Mouse (Mus musculus): ENCODE measurements at regions not wholly inside any gene's neighbourhood (a gene's known extent, or its start where the extent isn't known, plus 50 kb on each side); places are given as distances from the start of the nearest gene placed in this dataset.

- ATAC-seq (ENCODE audit: low FRiP score, low TSS enrichment), result no peak
- WGBS, result 75% methylated on average over 8 of the region's 8 CpGs
- no peaks in the 10 kb centered on the region for H3K27me3 ChIP-seq (ENCODE audit: control insufficient read depth, insufficient read depth, low read length)
Observed at GRCm38 (mm10) chr2:9422686-9423085, 458.4 kb upstream of the 4930412O13Rik start.

GRCm38 (mm10) chr2:9423534-9423933 is 457.5 kb upstream of the 4930412O13Rik start:
- Histone ChIP-seq H3K9ac (ENCODE audit: low read depth, low read length) (no peak overlapping the region), H3K9me3 (ENCODE audit: control insufficient read depth, low read length) (no peaks in the 10 kb centered on the region), H3K4me2 (replicated peaks; ENCODE audit: low read depth, low read length) (no peak overlapping the region), H3K4me3 (ENCODE audit: low read length) (no peak overlapping the region), H3K4me1 (ENCODE audit: control insufficient read depth, insufficient read depth, low read length) (no peaks in the 10 kb centered on the region), H3K27me3 (ENCODE audit: control insufficient read depth, insufficient read depth, low read length) (no peaks in the 10 kb centered on the region), H3K36me3 (ENCODE audit: control insufficient read depth, insufficient read depth, low read length) (no peaks in the 10 kb centered on the region), H3K27ac (ENCODE audit: low read depth, low read length) (no peak overlapping the region)
- no peak for ATAC-seq (ENCODE audit: low FRiP score, low TSS enrichment)
- 48% methylated on average over 7 of the region's 7 CpGs for WGBS

More at GRCm38 (mm10) chr2:9422686-9423085, 458.4 kb upstream of the 4930412O13Rik start:
- no peaks in the 10 kb centered on the region for H3K9me3 ChIP-seq (ENCODE audit: control insufficient read depth, low read length)
- no peaks in the 10 kb centered on the region for H3K36me3 ChIP-seq (ENCODE audit: control insufficient read depth, insufficient read depth, low read length)
- H3K4me2 ChIP-seq (replicated peaks; ENCODE audit: low read depth, low read length), result no peak overlapping the region
- no peak overlapping the region for H3K4me3 ChIP-seq (ENCODE audit: low read length)
- no peak overlapping the region for H3K9ac ChIP-seq (ENCODE audit: low read depth, low read length)
- no peaks in the 10 kb centered on the region for H3K4me1 ChIP-seq (ENCODE audit: control insufficient read depth, insufficient read depth, low read length)
- H3K27ac ChIP-seq (ENCODE audit: low read depth, low read length), result no peak overlapping the region

- Histone ChIP-seq H3K4me2 (replicated peaks; ENCODE audit: low read depth, low read length) (peak overlapping the region; percentile 8; the same call in 1 of the 2 replicates), H3K27me3 (ENCODE audit: control insufficient read depth, insufficient read depth, low read length) (no peaks in the 10 kb centered on the region), H3K27ac (ENCODE audit: low read depth, low read length) (no peak overlapping the region), H3K9me3 (ENCODE audit: control insufficient read depth, low read length) (no peaks in the 10 kb centered on the region), H3K4me3 (ENCODE audit: low read length) (no peak overlapping the region), H3K4me1 (ENCODE audit: control insufficient read depth, insufficient read depth, low read length) (no peaks in the 10 kb centered on the region), H3K36me3 (ENCODE audit: control insufficient read depth, insufficient read depth, low read length) (no peaks in the 10 kb centered on the region), H3K9ac (ENCODE audit: low read depth, low read length) (no peak overlapping the region)
- ATAC-seq (ENCODE audit: low FRiP score, low TSS enrichment), result no peak
- WGBS, result 34% methylated on average over 17 of the region's 17 CpGs
Observed at GRCm38 (mm10) chr2:9433110-9433940, 447.7 kb upstream of the 4930412O13Rik start.

- Histone ChIP-seq H3K27ac (ENCODE audit: low read depth, low read length) (no peak overlapping the region), H3K4me3 (ENCODE audit: low read length) (no peak overlapping the region), H3K27me3 (ENCODE audit: control insufficient read depth, insufficient read depth, low read length) (no peaks in the 10 kb centered on the region), H3K4me1 (ENCODE audit: control insufficient read depth, insufficient read depth, low read length) (no peaks in the 10 kb centered on the region), H3K36me3 (ENCODE audit: control insufficient read depth, insufficient read depth, low read length) (no peaks in the 10 kb centered on the region), H3K9ac (ENCODE audit: low read depth, low read length) (no peak overlapping the region), H3K4me2 (replicated peaks; ENCODE audit: low read depth, low read length) (no peak overlapping the region), H3K9me3 (ENCODE audit: control insufficient read depth, low read length) (no peaks in the 10 kb centered on the region)
- ATAC-seq (ENCODE audit: low FRiP score, low TSS enrichment), result no peak
- 69% methylated on average over 9 of the region's 9 CpGs for WGBS
Observed at GRCm38 (mm10) chr2:9435155-9435872, 445.7 kb upstream of the 4930412O13Rik start.

- Histone ChIP-seq H3K4me3 (ENCODE audit: low read length) (no peak overlapping the region), H3K27ac (ENCODE audit: low read depth, low read length) (no peak overlapping the region), H3K9ac (ENCODE audit: low read depth, low read length) (no peak overlapping the region), H3K9me3 (ENCODE audit: control insufficient read depth, low read length) (no peaks in the 10 kb centered on the region), H3K4me2 (replicated peaks; ENCODE audit: low read depth, low read length) (no peak overlapping the region), H3K4me1 (ENCODE audit: control insufficient read depth, insufficient read depth, low read length) (no peaks in the 10 kb centered on the region), H3K36me3 (ENCODE audit: control insufficient read depth, insufficient read depth, low read length) (no peaks in the 10 kb centered on the region), H3K27me3 (ENCODE audit: control insufficient read depth, insufficient read depth, low read length) (no peaks in the 10 kb centered on the region)
- no peak for ATAC-seq (ENCODE audit: low FRiP score, low TSS enrichment)
Observed at GRCm38 (mm10) chr2:9443103-9443502, 437.9 kb upstream of the 4930412O13Rik start.

GRCm38 (mm10) chr2:9445826-9446225 is 435.2 kb upstream of the 4930412O13Rik start:
- Histone ChIP-seq H3K4me1 (ENCODE audit: control insufficient read depth, insufficient read depth, low read length) (no peaks in the 10 kb centered on the region), H3K9ac (ENCODE audit: low read depth, low read length) (no peak overlapping the region), H3K4me2 (replicated peaks; ENCODE audit: low read depth, low read length) (no peak overlapping the region), H3K9me3 (ENCODE audit: control insufficient read depth, low read length) (no peaks in the 10 kb centered on the region), H3K27me3 (ENCODE audit: control insufficient read depth, insufficient read depth, low read length) (no peaks in the 10 kb centered on the region), H3K27ac (ENCODE audit: low read depth, low read length) (no peak overlapping the region), H3K4me3 (ENCODE audit: low read length) (no peak overlapping the region), H3K36me3 (ENCODE audit: control insufficient read depth, insufficient read depth, low read length) (no peaks in the 10 kb centered on the region)
- no peak for ATAC-seq (ENCODE audit: low FRiP score, low TSS enrichment)
- 77% methylated on average over 1 of the region's 1 CpGs for WGBS

GRCm38 (mm10) chr2:9464413-9464812 is 416.6 kb upstream of the 4930412O13Rik start:
- H3K4me1 ChIP-seq (ENCODE audit: control insufficient read depth, insufficient read depth, low read length), result 0 out of 2 replicates have a peak, but pooled peaks cover 4% of the 10 kb centered on the region
- no peak overlapping the region for H3K9ac ChIP-seq (ENCODE audit: low read depth, low read length)
- WGBS, result 50% methylated on average over 4 of the region's 4 CpGs
- H3K4me3 ChIP-seq (ENCODE audit: low read length), result no peak overlapping the region
- H3K27ac ChIP-seq (ENCODE audit: low read depth, low read length), result no peak overlapping the region
- H3K36me3 ChIP-seq (ENCODE audit: control insufficient read depth, insufficient read depth, low read length), result no peaks in the 10 kb centered on the region
- ATAC-seq (ENCODE audit: low FRiP score, low TSS enrichment), result no peak
- H3K27me3 ChIP-seq (ENCODE audit: control insufficient read depth, insufficient read depth, low read length), result no peaks in the 10 kb centered on the region
- H3K4me2 ChIP-seq (replicated peaks; ENCODE audit: low read depth, low read length), result no peak overlapping the region
- no peaks in the 10 kb centered on the region for H3K9me3 ChIP-seq (ENCODE audit: control insufficient read depth, low read length)

GRCm38 (mm10) chr2:9464818-9465217 is 416.2 kb upstream of the 4930412O13Rik start:
- H3K27me3 ChIP-seq (ENCODE audit: control insufficient read depth, insufficient read depth, low read length), result no peaks in the 10 kb centered on the region
- H3K4me2 ChIP-seq (replicated peaks; ENCODE audit: low read depth, low read length), result no peak overlapping the region
- no peak overlapping the region for H3K4me3 ChIP-seq (ENCODE audit: low read length)
- H3K4me1 ChIP-seq (ENCODE audit: control insufficient read depth, insufficient read depth, low read length), result 0 out of 2 replicates have a peak, but pooled peaks cover 4% of the 10 kb centered on the region
- WGBS, result 63% methylated on average over 5 of the region's 5 CpGs
- no peak overlapping the region for H3K9ac ChIP-seq (ENCODE audit: low read depth, low read length)
- no peaks in the 10 kb centered on the region for H3K9me3 ChIP-seq (ENCODE audit: control insufficient read depth, low read length)
- no peak overlapping the region for H3K27ac ChIP-seq (ENCODE audit: low read depth, low read length)
- no peaks in the 10 kb centered on the region for H3K36me3 ChIP-seq (ENCODE audit: control insufficient read depth, insufficient read depth, low read length)
- peak; percentile 62; the same call in 1 of the 2 replicates for ATAC-seq (ENCODE audit: low FRiP score, low TSS enrichment)

- ATAC-seq (ENCODE audit: low FRiP score, low TSS enrichment), result no peak
- Histone ChIP-seq H3K9me3 (ENCODE audit: control insufficient read depth, low read length) (no peaks in the 10 kb centered on the region), H3K9ac (ENCODE audit: low read depth, low read length) (no peak overlapping the region), H3K27me3 (ENCODE audit: control insufficient read depth, insufficient read depth, low read length) (no peaks in the 10 kb centered on the region), H3K27ac (ENCODE audit: low read depth, low read length) (no peak overlapping the region), H3K36me3 (ENCODE audit: control insufficient read depth, insufficient read depth, low read length) (no peaks in the 10 kb centered on the region), H3K4me2 (replicated peaks; ENCODE audit: low read depth, low read length) (no peak overlapping the region), H3K4me3 (ENCODE audit: low read length) (no peak overlapping the region), H3K4me1 (ENCODE audit: control insufficient read depth, insufficient read depth, low read length) (0 out of 2 replicates have a peak, but pooled peaks cover 4% of the 10 kb centered on the region)
- 83% methylated on average over 2 of the region's 2 CpGs for WGBS
Observed at GRCm38 (mm10) chr2:9467573-9467972, 413.5 kb upstream of the 4930412O13Rik start.
